Mouse (Mus musculus) thymus, postnatal 14 days (tissue): ENCODE data around the gene Smim20.

Source experiments
- DNase-seq: peaks from one replicate; pipeline ENCODE4 v3.0.0; 2021

The Smim20 gene

DNA sequence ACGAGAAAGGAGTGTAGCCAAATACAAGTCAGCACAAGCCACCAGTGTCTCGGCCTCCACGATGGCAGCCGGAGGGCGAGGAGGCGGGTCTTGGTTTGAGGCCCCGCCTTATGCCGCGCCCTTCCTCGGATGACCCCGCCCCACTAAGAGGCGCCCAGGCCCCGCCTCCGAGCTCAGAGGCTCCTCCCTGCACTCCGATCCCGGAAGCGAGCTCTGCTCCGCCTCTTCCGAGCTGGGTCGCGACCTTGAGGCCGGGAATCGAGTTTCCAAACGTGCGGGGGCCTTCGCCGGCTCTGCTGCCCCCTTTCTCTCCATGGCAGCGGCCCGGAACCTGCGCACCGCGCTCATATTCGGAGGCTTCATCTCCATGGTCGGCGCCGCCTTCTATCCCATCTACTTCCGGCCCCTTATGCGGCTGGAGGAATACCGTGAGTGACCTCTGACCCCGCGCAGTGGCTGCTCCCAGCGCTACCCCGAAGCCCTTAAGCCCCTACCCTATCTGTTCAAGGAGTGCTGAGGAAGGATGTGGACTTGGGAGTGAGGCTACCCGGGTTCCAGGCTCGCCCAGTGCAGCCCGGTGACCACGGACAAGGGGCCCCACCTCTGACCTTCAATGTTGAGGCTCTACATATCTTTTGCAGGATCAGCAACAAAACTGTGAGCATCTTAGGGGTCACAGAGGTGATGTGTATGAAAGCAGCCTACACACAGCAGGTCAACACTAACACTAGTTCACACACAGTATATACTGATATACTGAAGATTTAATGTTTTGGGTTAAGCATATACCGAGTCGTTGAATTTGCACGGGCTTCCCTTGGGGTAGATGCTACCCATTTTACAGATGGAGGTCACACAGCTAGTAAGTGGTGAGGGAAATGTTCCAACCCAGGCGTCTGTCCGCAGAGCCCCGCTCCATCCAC lies at the start of gene Smim20:
TSS of gene Smim20 (plus strand) at position 153 of the 923 bp plus-strand sequence.
- DNase-seq = peak; percentile 91

DNA sequence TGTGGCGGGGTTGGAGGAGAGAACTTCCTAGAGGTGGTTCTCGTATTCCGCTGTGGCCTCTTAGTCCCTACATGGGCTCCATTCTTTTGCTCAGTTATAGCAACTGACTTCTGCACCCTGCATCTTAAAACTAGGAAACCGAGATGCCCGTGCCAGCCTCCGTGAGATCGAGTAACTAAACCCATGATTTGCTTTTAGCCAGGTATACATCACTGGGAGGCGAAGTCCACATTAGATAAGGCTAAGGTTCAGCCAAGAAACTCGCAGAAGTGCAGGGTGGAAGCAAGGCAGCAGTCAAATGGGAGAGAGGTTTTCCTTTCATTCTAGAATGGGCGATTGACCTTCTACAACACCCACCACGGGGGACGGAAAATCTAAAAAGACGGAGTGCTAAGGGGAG lies 41.4 kb upstream of the Smim20 start:
- DNase-seq = no peak

DNA sequence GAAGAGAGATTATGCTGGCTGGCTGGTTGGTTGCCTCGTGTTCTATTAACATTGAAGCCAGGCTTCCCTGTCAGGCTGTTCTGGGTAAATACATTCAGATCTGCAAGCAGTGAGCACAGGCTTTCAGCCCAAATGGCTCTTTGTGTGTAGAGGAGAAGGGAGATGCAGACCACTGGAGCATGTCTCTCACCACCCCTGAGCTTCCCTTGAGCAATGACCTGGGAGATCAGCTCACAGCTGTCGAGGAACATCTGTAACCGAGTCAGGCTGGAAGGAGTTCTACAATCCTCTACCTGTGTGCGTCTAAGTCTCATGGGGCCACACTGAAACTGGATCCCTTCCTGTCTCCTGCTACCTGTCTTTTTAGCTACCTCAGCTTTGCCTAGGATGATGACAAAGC lies 36.3 kb upstream of the Smim20 start:
- no peak for DNase-seq

DNA sequence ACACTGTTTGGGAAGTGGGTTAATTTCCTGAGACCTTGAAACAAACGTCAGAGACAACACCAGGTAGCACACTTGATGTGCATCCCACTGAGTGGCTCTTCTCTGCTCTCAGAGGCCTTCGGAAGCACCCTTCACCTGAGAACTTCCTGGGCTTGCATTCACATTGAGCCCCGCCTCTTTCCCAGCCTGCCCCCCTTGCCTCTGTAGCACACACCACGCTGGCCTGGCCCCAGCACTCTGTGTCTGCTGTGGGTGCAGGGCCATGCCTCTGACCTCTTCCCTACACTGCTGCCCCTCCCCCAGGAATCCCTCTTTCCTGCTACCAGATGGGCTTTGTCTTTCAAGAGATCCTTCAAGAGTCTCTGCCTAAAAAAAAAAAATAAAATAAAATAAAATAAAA lies 31.3 kb upstream of the Smim20 start:
- no peak for DNase-seq

DNA sequence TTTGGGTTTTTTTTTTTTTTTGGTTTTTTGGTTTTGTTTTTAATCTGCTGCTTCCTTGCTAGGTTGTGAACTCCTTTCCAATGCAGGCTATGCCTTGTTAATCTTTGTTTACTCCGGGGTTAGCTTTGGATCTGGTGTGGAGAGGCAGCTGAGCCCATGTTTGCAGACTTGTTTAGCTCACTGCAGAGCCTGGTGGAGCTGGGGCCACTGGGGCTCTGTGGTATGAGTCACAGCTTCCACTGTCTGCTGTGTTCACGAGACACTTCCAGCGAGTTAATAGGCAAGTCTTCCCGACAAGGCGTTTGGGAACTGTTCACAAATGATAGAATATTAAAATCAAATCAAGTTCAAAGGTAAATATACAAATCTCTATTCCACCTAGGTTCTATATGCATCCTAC lies 30.7 kb upstream of the Smim20 start:
- DNase-seq = no peak

DNA sequence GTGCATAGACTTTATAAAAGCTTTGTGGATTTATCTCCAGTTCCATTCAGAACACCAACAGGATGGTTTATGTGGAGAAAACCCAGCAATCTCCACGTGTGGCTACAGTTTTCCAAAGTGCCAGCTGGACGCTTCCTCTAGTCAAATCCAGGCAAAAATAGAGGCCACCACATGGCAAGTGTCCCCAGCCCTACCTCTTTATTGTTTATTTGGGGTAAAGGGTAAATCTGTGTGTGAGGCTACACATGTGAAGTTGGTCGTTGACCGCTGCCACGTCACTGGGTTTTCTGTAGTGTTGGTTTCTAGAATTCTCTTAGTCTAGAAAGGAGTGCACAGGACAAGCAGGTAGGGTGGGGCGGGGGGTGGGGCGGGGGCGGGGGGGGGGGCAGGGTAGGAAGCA lies 30.1 kb upstream of the Smim20 start:
- DNase-seq = no peak

DNA sequence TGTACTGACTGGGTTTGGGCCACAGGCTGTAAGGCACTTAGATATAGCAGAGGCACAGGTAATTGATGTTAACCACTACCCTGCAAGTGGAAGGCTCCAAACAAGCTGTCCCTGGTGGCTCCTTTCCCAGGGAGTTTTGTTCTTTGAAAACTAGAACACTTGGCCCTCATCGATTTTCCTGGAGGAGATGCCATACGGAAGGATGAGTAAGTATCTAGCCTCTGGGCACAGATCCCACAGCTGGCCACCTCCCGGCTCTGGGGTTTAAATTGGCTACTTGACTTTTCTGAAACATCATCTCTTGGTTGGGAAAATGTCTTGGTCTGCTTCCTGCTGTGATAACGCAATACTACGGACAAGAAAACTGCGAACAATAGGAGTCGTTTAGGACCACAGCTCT lies 28.1 kb upstream of the Smim20 start:
- no peak for DNase-seq

DNA sequence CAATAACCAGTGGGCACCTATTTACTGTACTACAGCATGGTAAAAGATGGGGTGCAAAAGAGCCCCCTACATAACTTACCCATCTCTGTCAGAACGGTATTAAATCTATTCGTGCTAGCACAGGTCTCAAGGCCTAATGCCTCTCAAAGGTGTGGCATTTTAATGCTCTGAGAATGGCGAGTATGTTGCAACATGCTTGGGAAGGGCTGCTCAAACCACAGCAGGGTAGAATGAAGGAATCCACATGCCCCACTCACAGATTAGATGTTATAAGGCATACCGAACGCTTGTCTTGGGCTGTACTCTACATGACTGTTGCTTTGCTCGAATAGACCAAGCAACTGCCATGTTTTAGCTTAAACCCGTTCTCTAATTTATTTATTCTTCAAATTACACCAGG lies 27.7 kb upstream of the Smim20 start:
- no peak for DNase-seq

DNA sequence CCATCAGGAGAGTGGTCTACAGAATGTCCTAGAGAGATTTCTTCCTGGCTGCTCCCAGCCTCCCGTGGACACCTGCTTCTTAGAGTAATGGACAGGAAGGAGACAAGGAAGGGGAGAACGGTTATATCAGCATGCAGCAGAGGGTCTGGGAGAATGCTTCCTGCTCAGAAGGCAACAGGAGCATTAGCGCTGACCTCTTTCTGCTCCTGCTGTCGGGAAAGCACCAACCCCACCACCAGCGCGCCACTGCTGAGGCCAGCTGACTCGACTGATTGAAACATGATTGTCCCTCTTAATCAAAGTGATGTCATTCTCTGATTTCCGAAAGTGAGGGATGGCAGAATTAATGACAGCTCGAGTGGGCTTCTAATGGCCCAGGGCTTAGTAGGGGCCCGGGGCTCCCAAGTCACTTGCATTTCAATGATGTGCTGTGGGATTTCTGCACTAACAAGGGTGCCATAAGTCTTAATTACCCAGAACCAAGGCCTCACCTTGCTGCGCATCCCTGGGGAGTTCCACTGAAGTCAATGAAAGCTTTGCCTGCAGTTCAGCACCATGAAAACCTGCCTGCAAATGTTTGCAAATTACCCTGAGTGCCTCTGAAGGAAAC lies 26.9 kb upstream of the Smim20 start:
- DNase-seq = no peak

DNA sequence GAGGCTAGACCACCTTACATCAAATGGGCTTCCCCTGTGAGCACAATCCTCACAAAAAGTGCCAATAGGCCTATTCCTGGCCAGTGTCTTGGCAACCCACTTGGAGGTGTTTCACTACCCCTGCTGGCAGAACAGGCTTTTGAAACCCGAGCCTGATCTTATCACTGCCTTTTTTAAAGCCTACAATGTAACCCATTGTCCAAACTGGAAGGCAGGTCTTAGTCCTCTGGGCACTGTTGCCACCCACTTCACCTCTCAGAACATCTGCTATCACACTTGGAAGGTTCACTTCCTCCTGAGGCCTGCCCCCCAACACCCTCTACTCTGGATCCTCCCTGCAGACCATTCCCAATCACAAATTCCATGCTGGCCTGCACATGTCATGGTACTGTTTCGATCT lies 25.8 kb upstream of the Smim20 start:
- no peak for DNase-seq

DNA sequence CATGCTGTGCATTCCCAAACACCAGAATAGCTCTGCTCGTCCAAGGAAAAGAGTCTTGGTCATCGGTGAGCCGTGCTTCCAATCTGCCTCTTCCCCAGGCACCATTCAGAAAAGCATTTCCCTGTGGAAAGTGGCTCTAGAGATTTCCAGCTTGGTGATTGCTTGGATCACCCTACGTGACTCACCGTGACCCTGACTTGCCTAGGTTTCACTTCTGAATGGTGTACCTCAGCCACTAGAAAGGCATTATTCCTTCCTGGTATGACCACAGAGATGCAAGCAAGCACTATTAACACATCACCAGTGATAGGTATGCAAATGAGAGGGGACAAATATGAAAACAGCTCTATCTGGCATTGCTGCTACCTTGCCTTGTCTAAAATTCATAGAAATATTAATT lies 24.9 kb upstream of the Smim20 start:
- DNase-seq = no peak

DNA sequence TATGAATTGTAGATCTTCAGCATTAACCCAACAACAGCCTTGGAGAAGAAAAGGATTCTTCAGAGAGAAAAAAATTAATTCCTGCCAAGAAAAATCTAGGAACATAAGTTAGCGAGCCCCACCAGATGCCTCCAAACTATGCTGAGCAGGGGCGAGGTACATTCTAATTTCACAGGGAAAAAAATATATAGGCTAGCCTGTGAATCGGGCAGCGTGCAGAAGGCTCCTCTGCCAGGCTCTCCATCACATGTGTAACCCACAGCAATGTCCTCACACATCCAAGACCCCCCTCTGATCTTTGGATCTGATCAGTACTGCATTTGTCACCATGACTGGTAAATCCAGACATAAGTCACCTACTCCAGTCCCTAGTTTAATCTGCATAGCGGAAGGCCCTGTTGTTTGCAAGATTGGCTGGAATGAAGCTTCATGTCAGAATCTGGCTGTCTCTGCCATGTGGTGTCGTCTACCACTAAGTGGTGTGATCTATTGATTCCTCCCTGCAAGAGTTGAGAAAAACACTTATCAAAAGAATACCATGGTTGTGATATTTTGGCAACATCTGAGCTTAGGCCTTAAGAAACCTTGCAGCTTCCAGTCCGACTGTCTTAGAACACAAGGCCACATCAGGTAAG lies 23.9 kb upstream of the Smim20 start:
- no peak for DNase-seq

DNA sequence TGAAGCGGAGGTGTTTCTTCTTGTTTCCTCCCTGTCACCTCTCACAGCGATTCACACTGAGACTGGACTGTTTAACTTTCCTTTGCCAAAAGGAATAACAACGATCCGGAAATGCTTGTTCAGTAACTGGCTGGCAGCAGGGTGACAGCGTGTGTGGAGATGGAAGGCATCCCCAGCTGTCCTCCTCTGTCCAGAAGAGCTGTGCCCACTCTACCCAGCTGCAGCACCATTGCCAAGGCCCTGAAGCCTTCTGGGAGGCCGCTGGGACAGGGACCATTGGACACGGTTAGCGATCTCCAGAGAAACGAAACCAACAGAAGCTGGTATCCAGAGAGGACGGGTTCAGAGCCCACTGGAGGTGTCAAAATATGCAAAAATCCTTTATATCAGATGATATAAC lies 22.9 kb upstream of the Smim20 start:
- no peak for DNase-seq

DNA sequence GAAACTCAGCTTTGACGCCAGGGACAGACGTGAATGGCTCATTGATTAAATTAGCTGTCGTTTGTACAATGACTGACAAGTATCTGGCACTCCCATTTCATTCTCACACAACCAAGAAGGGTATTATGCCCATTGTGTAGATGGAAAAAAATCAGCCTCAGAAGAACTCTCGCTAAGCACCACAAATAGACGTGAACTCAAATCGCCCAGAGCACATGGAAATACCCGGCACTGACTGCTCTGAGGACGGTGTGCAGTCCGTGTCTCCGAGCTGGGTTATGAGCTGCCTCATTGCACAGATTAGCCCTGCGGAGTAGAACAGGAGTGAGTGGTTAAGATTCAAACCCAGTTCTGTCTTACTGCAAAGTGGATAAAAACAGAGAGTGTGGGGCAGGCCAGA lies 18.4 kb upstream of the Smim20 start:
- no peak for DNase-seq

DNA sequence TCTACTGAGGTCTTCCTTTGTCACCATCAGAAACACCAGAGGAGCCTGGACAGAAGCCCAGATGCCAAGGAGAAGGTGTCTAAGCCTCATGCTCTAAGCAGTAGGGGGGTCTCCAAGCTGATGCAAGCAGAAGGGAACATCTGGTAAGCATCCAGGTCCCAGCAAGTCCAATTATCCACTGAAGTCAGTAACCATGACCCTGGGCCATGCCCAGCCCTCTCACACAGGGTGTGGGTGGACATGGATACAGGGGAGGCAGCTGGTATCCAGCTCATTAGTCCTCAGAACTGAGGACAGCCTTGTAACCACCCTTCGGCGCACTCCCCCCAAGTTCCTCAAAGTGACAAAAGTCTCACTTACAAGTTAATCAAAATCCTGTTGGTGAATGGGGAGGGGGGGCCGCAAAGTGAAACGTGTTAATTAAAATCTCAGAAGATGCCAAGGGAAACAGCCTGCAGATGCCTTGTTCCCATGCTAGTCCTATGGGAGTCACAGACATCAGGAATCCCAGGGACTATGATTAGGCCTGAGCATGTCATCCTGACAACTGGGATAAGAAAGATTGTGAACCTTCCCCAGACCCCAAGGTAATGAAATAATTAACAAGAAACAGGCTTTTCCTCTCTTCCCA lies 17.3 kb upstream of the Smim20 start:
- no peak for DNase-seq

DNA sequence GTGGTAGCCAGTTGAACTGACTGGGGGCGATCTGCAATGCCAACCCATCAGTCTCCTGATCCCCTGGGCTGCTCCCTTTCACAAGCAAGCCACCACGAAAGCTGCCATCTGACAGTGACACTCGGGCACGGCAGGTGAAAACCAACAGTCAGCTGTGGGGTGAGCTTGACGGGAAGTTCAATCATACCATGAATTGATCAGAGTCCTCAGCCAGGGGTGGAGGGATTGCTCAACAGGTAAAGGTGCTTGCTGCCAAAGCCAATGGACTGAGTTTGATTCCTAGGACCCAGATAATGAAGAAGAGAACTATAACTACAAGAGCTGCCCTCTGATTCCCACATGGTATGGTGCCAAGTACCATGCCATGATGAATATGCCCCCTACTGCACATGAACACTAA lies 12.7 kb upstream of the Smim20 start:
- no peak for DNase-seq

DNA sequence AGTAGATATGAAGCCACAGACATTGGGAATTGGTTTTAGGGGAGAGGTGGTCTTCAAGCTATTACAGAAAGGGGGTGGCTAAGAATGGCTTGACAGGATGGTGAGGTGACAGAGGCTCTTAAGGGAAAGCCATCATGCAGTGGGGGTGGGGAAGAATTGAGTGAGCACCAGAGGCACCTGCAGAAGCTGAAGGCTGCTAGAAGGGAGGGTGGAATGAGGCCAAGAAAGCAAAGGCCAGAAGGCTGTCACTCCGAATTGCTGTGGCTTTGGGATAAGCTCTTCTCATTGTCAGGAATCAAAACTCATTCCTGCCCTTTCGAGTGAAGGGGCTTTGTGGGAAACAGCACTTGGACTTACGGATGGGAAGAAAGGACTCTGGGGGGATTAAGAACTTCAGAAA lies 12.1 kb upstream of the Smim20 start:
- no peak for DNase-seq

DNA sequence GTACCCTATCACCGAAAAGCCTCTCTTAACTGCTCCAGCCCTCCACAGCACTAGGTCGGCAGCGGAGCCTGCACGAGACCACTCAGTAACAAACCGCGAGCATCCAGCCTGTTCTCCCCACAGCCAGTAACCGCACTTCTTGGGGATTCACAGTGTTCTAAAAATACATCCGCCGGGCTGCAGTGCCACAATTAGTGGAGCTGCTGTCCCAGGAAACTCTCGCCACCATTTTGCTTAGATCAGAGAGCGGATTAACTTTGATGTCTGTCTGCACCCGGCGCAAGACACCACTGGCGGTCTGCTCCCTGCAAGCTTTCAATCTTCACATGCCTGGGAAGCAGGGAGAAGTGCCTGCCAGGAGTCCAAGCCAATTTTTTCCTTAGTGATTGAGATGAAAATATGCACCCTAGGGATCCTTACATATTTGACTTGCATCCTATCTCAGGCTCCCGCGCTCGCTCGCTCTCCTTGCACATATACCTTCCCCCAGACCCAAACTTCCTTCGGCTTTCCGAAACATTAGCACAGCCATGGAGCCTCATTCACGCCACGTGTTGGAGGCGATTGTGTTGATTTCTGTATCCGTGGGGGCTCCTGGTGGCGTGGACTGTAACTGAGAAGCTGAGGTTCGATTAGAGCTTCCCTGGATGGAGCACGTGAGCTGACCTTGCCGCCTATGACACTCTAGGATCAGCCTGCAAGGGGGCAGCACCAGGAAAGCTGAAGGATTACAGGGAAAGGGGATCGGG lies 8.7 kb upstream of the Smim20 start:
- peak; percentile 24 for DNase-seq

DNA sequence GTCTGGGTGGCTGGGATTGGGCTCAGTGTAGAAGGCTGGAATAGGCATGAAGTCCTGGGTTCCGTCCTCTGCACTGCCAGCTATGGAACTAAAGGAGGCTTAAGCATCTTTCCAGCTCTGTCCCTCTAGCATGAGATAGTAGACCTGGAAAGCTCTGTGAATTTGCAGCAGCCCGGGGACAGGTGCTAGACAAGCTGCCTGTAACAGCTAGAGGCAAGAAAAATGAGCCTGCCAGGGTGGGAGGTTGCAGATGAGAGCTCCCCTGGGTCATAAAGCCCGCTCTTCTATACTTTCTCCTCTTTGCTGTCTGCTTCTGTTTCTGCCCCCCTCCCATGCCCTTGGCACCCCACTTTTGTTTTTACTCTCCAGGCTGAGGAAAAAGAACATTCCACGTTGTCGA lies 7.0 kb upstream of the Smim20 start:
- DNase-seq = peak; percentile 25

DNA sequence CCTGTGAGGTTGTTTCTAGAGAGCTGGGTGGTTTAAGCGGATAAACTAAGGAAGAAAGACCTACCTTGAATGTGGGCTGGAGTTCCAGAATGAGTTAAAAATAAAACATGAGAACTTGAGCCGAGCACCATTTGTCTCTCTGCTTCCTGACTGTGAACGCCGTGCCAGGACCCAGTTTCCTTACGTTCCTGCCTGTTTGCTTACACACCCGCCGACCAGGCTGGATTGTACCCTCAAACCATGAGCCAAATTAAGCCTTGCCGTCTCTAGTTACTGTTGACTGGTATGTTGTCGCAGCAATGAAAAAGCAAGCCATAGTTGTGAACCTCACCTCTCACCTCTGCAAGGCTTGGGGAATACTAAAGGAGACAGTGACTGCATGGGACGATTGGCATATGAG lies 4.9 kb upstream of the Smim20 start:
- no peak for DNase-seq

DNA sequence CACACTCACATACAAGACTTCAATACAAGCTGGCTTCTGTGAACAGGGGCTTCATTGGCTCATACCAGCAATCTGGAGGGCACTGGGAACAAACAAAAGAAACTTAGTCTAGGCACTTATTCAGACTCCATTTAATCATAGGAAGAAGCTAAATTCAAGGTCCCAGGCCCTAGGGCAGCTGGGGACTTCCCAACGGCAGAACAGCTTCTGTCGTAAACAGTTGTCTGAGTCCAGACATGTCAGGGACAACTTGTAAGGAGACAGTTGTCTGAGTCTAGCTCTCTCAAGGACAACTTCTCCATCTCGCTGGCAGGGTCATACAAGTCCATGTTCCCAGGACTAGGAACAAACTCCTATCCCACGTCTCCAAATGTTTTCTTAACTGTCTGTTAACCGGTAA lies 2.8 kb upstream of the Smim20 start:
- DNase-seq = no peak

DNA sequence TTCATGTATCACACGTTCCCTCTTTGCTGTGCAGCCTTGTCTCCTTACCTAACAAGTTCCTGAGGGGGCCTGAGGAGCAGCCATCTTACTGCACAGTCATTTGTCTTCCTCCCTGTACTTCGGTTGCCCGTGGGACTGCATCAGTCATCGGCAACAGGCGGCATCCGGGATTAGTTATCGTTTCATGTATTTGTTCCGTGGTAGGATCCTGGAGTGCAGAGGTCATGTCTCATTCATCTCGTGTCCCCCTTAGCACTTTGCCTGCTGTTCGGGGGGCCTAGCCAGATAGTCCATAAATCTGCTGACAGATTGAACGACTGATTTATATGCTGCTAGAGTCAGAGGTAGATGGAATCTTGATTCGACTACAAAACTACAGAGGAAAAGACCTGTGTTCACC lies 1.1 kb upstream of the Smim20 start:
- DNase-seq = no peak

DNA sequence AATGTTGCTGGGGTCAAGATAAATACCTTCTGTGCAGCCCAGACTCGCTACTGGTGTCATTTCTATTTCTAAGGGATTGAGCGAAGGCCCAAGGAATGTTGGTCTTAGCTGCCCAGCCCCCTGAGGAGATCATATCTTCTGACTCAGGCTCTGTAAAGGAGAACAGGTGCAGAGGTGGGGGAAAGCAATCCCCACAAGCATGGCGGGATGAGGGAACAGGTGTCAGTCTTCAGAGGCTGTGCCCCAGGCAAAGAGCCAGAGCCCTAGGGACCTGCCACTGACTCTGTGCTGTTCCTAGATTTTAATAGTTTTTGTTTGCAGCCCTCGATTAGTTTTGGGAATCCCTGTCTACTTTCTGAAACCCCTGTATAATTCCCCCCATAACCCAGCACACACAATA lies 702 bp upstream of the Smim20 start:
- DNase-seq = no peak
